Mouse (Mus musculus): Measurements from ENCODE around the gene Lamp5. TPM values are rescaled to one million over a fixed set of nuclear protein-coding genes. Genes with fewer than 3 reads are reported as not detected.

Lamp5 gene
- not detected for polyA plus RNA-seq (2017; shearing (Covaris generic))

- no peak for ATAC-seq
Observed at GRCm38 (mm10) chr2:136051688-136052289, at the start of gene Lamp5. Gene Lamp5 (plus strand): TSS chr2:136052239.

- no peak for ATAC-seq
Observed at GRCm38 (mm10) chr2:136003836-136004235, 48.2 kb upstream of the Lamp5 start.

GRCm38 (mm10) chr2:136006280-136006679, 45.8 kb upstream of the Lamp5 start:
- no peak for ATAC-seq

GRCm38 (mm10) chr2:136012759-136013158, 39.3 kb upstream of the Lamp5 start:
- no peak for ATAC-seq

- no peak for ATAC-seq
Observed at GRCm38 (mm10) chr2:136048464-136048863, 3.6 kb upstream of the Lamp5 start.

- ATAC-seq: no peak
Observed at GRCm38 (mm10) chr2:136050793-136051615, 1.0 kb upstream of the Lamp5 start.

- ATAC-seq: no peak
Observed at GRCm38 (mm10) chr2:136057861-136058331, 5.9 kb downstream of the Lamp5 start.

- ATAC-seq: no peak
Observed at GRCm38 (mm10) chr2:136058398-136058797, 6.4 kb downstream of the Lamp5 start.

- no peak for ATAC-seq
Observed at GRCm38 (mm10) chr2:136059029-136059669, 7.1 kb downstream of the Lamp5 start.

GRCm38 (mm10) chr2:136064356-136064755, 12.3 kb downstream of the Lamp5 start:
- no peak for ATAC-seq

GRCm38 (mm10) chr2:136095978-136096377, 43.9 kb downstream of the Lamp5 start:
- ATAC-seq: no peak

- no peak for ATAC-seq
Observed at GRCm38 (mm10) chr2:136097143-136097542, 45.1 kb downstream of the Lamp5 start.

GRCm38 (mm10) chr2:136107597-136107996, 55.6 kb downstream of the Lamp5 start:
- no peak for ATAC-seq

GRCm38 (mm10) chr2:136108124-136109037, 56.3 kb downstream of the Lamp5 start:
- ATAC-seq: no peak

- ATAC-seq: no peak
Observed at GRCm38 (mm10) chr2:136109038-136109363, 57.0 kb downstream of the Lamp5 start.

GRCm38 (mm10) chr2:136113374-136113773, 61.3 kb downstream of the Lamp5 start:
- no peak for ATAC-seq

- ATAC-seq: no peak
Observed at GRCm38 (mm10) chr2:136118006-136118405, 66.0 kb downstream of the Lamp5 start.
